Mouse (Mus musculus): Measurements from ENCODE around the gene Baz1a. TPM values are rescaled to one million over a fixed set of nuclear protein-coding genes. Genes with fewer than 3 reads are reported as not detected.

The Baz1a gene
- polyA plus RNA-seq, 2 experiments = 17.7 to 26.4 TPM

DNA sequence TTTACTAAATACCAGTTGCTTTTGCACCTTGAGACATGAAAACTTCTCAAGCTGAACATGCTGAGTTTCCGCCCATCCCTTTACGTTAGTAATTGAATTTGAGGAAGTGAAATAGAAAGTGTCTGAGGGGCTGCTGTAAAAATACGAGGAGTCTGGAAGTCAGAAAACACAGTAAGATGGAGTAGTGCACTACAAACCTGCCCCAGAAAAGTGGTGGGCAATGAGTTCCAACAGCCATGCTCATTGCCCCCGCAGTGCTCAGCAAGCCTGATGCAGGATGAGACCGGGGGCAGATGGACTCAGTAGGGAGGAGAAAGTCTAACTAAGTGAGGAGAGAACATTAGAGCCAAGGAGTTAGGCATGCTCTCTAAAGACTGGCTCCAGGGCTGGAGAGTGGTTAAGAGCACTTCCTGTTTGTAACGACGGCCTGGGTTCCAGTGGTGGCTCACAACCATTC is 5.3 kb upstream of the Baz1a start:
- DNase-seq (ENCODE audit: low read depth in 3 of 3, low spot score in 3 of 3) (no peak), ATAC-seq (ENCODE audit: insufficient read depth) (no peak)
- Histone ChIP-seq H3K9ac (replicated peaks) (no peak overlapping the region), H3K27ac (no peak overlapping the region), H3K9me3 (ENCODE audit: control insufficient read depth, low read length) (no peaks in the 10 kb centered on the region), H3K36me3 (replicated peaks; ENCODE audit: control insufficient read depth, insufficient read depth, low read depth) (no peaks in the 10 kb centered on the region), H3K4me3 (ENCODE audit: insufficient read depth in 1 of 2, low read depth in 2 of 2, low read length in 2 of 2) (no peak overlapping the region), H3K4me2 (ENCODE audit: low read depth) (no peak overlapping the region), H3K27me3 (ENCODE audit: control insufficient read depth, insufficient read depth, low read length) (no peaks in the 10 kb centered on the region), H3K4me1 (replicated peaks; ENCODE audit: control insufficient read depth in 2 of 2, insufficient read depth in 2 of 2, low read length in 1 of 2) (0 out of 4 replicates have a peak, but pooled peaks cover 0 to 4% of the 10 kb centered on the region in 2 experiments)
- no peak for TF ChIP-seq EP300 (IDR thresholded peaks at IDR 0.05; ENCODE audit: low read depth)
- no peak for TF ChIP-seq CTCF (IDR thresholded peaks at IDR 0.05; ENCODE audit: low read depth)
- WGBS (ENCODE audit: insufficient replicate concordance) = 44% methylated on average over 7 of the region's 7 CpGs

DNA sequence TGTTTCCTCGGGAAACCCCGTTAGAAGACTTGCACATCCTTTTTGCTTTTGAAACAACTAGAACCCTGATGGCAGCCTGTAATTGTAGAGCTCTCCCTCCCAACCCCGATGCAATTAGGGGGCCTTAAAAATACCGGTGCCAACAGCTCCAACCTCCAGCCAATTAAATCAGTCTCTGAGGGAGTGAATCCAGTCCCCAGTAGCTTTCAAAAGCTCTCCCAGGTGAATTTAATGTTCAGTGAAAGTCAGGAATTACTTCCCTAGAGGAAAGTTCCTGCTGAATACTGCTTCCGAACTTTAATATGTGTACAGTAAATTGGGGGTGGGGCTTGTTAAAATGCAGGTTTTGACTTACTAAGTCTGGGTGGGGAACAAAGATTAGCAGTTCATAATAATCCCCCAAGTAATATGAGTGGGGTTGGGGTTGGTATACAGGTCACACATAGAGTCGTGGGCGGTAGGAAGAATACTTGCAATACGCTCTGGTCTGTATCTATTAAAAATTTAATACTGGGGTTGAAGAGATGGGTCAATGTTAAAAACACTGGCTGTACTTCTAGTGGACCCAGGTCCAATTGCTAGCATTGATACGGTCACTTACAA is 3.1 kb upstream of the Baz1a start:
- no peak for ATAC-seq (ENCODE audit: insufficient read depth)
- no peak for TF ChIP-seq CTCF (IDR thresholded peaks at IDR 0.05; ENCODE audit: low read depth)
- no peak for TF ChIP-seq EP300 (IDR thresholded peaks at IDR 0.05; ENCODE audit: low read depth)
- Histone ChIP-seq H3K27ac (no peak overlapping the region), H3K9me3 (ENCODE audit: control insufficient read depth, low read length) (no peaks in the 10 kb centered on the region), H3K4me1 (replicated peaks; ENCODE audit: control insufficient read depth in 2 of 2, insufficient read depth in 2 of 2, low read length in 1 of 2) (peaks cover 0 to 4% of the 10 kb centered on the region in 2 experiments; a peak in 1 of 4 replicates), H3K4me2 (ENCODE audit: low read depth) (no peak overlapping the region), H3K27me3 (ENCODE audit: control insufficient read depth, insufficient read depth, low read length) (no peaks in the 10 kb centered on the region), H3K4me3 (ENCODE audit: insufficient read depth in 1 of 2, low read depth in 2 of 2, low read length in 2 of 2) (no peak overlapping the region), H3K36me3 (replicated peaks; ENCODE audit: control insufficient read depth, insufficient read depth, low read depth) (no peaks in the 10 kb centered on the region), H3K9ac (replicated peaks) (no peak overlapping the region)
- WGBS (ENCODE audit: insufficient replicate concordance) = 60% methylated on average over 9 of the region's 9 CpGs
- DNase-seq (ENCODE audit: low read depth in 3 of 3, low spot score in 3 of 3) = no peak

DNA sequence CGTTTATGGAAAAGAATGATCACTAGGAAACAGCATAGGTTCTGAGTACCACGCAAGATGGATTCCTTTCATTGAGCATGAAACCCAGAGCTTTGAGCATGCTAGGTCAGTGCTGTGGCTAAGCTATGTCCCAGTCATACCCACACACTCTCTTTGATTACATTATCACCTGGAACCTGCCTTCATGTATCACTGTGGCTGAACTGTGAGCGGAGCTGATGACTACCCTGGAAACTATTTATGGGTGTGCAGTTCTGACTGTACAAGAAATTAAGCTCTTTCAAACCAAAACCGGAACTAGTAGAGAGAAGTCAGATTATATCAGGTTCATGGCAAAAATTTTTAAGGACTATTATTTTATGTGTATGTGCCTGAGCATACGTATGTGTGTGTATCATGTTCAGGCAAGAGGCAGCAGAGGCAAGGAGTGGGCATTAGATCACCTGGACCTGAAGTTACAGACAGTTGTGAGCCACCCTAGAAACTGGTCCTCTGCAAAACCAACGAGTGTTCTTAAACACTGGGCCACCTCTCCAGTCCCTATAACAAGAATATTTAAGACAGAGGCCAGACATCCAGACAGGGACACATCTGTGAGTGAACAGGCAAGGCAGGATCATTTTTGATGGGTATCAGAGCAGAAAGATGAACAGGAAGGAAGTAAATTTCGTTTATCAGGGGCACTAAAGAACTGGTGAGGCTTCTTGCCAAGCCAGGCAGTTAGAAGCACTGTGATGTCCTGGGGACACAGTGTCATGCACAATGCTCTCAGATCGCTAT is 2.4 kb upstream of the Baz1a start:
- H3K36me3 ChIP-seq (replicated peaks; ENCODE audit: control insufficient read depth, insufficient read depth, low read depth) = no peaks in the 10 kb centered on the region
- H3K4me1 ChIP-seq (replicated peaks; ENCODE audit: control insufficient read depth in 2 of 2, insufficient read depth in 2 of 2, low read length in 1 of 2) = peaks cover 0 to 4% of the 10 kb centered on the region in 2 experiments; a peak in 1 of 4 replicates
- no peaks in the 10 kb centered on the region for H3K9me3 ChIP-seq (ENCODE audit: control insufficient read depth, low read length)
- DNase-seq (ENCODE audit: low read depth in 3 of 3, low spot score in 3 of 3) (no peak), ATAC-seq (ENCODE audit: insufficient read depth) (no peak)
- H3K4me3 ChIP-seq (ENCODE audit: insufficient read depth in 1 of 2, low read depth in 2 of 2, low read length in 2 of 2) = no peak overlapping the region
- H3K27ac ChIP-seq = no peak overlapping the region
- H3K9ac ChIP-seq (replicated peaks) = no peak overlapping the region
- TF ChIP-seq EP300 (IDR thresholded peaks at IDR 0.05; ENCODE audit: low read depth) (no peak), CTCF (IDR thresholded peaks at IDR 0.05; ENCODE audit: low read depth) (no peak)
- no peaks in the 10 kb centered on the region for H3K27me3 ChIP-seq (ENCODE audit: control insufficient read depth, insufficient read depth, low read length)
- no peak overlapping the region for H3K4me2 ChIP-seq (ENCODE audit: low read depth)
- WGBS (ENCODE audit: insufficient replicate concordance) = 41% methylated on average over 8 of the region's 8 CpGs

DNA sequence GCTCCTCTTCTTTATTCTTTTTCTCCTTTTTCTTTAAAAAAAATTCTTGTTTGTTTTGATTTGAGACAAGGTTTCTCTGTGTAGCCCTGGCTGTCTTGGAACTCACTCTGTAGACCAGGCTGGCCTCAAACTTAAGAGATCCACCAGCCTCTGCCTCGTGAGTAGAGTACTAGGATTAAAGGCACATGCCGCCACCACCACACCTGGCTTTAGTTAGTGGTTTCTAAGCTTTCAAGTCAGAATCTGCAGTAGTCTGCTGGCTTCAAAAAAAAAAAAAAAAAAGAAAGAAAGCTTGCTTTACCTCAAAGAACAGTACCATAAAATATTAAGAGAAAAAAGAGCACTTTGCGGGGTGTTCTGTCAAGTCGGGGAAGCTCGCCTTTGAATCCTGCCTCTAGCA is 1.3 kb upstream of the Baz1a start:
- Histone ChIP-seq H3K4me2 (ENCODE audit: low read depth) (no peak overlapping the region), H3K36me3 (replicated peaks; ENCODE audit: control insufficient read depth, insufficient read depth, low read depth) (no peaks in the 10 kb centered on the region), H3K27me3 (ENCODE audit: control insufficient read depth, insufficient read depth, low read length) (no peaks in the 10 kb centered on the region), H3K9me3 (ENCODE audit: control insufficient read depth, low read length) (no peaks in the 10 kb centered on the region), H3K4me3 (ENCODE audit: insufficient read depth in 1 of 2, low read depth in 2 of 2, low read length in 2 of 2) (no peak overlapping the region), H3K27ac (no peak overlapping the region), H3K9ac (replicated peaks) (no peak overlapping the region), H3K4me1 (replicated peaks; ENCODE audit: control insufficient read depth in 2 of 2, insufficient read depth in 2 of 2, low read length in 1 of 2) (peaks cover 0 to 4% of the 10 kb centered on the region in 2 experiments; a peak in 1 of 4 replicates)
- TF ChIP-seq EP300 (IDR thresholded peaks at IDR 0.05; ENCODE audit: low read depth) (no peak), CTCF (IDR thresholded peaks at IDR 0.05; ENCODE audit: low read depth) (no peak)
- no peak for ATAC-seq (ENCODE audit: insufficient read depth)
- DNase-seq (ENCODE audit: low read depth in 3 of 3, low spot score in 3 of 3) = no peak
- WGBS (ENCODE audit: insufficient replicate concordance) = 83% methylated on average over 5 of the region's 5 CpGs

DNA sequence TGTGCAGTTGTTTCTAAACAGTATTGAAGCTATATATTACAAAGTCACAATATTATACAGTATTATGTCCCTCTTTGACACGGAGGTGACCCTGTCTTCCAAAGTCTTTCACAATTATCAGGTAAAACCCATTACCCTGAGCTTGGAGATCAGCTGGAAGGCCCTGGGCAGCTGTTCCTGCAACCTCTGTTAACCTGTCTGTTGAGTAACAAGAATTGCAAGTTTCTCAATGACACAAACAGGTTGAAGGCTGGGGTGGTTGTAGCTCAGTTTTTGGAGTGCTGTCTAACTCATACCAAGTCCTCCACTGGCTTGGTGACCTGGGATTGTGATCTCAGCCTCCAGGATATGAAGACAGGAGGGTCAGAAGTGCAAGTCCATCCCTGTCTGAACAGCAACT is 1.1 kb downstream of the Baz1a start:
- no peak overlapping the region for H3K27ac ChIP-seq
- peaks cover 0 to 2% of the 10 kb centered on the region in 2 experiments; a peak in 1 of 4 replicates for H3K4me1 ChIP-seq (replicated peaks; ENCODE audit: control insufficient read depth in 2 of 2, insufficient read depth in 2 of 2, low read length in 1 of 2)
- H3K27me3 ChIP-seq (ENCODE audit: control insufficient read depth, insufficient read depth, low read length) = no peaks in the 10 kb centered on the region
- no peaks in the 10 kb centered on the region for H3K9me3 ChIP-seq (ENCODE audit: control insufficient read depth, low read length)
- DNase-seq (ENCODE audit: low read depth in 3 of 3, low spot score in 3 of 3) (no peak), ATAC-seq (ENCODE audit: insufficient read depth) (no peak)
- 59% methylated on average over 1 of the region's 1 CpGs for WGBS (ENCODE audit: insufficient replicate concordance)
- no peak overlapping the region for H3K4me2 ChIP-seq (ENCODE audit: low read depth)
- TF ChIP-seq EP300 (IDR thresholded peaks at IDR 0.05; ENCODE audit: low read depth) = no peak
- TF ChIP-seq CTCF (IDR thresholded peaks at IDR 0.05; ENCODE audit: low read depth) = no peak
- H3K4me3 ChIP-seq (ENCODE audit: insufficient read depth in 1 of 2, low read depth in 2 of 2, low read length in 2 of 2) = no peak overlapping the region
- no peak overlapping the region for H3K9ac ChIP-seq (replicated peaks)
- H3K36me3 ChIP-seq (replicated peaks; ENCODE audit: control insufficient read depth, insufficient read depth, low read depth) = no peaks in the 10 kb centered on the region
